Mouse (Mus musculus): Measurements from ENCODE around the gene Ptpn11.

GRCm38 (mm10) chr5:121157489-121157888 is 33.7 kb downstream of the Ptpn11 start:
- TF ChIP-seq CTCF (IDR thresholded peaks at IDR 0.05; ENCODE audit: control insufficient read depth, insufficient read depth, insufficient replicate concordance, low read depth, low read length) (no peak), POLR2A (IDR thresholded peaks at IDR 0.05; ENCODE audit: control insufficient read depth, low read depth, low read length) (no peak)

All from testis, adult 2 months (tissue).